Mouse (Mus musculus) effector memory CD4-positive, alpha-beta T cell, adult 7 months (primary cell): Measurements from ENCODE around the gene Arrdc3. TPM values are rescaled to one million over a fixed set of nuclear protein-coding genes. Genes with fewer than 3 reads are reported as not detected.

ENCODE experiments used
- polyA plus RNA-seq: library from polyadenylated mRNA; unstranded; fragments of 100-300 nt; shearing (Covaris generic); gene quantifications from one replicate; pipeline ENCODE4 v1.2.1, GENCODE M21; 2017

Gene Arrdc3
- polyA plus RNA-seq = 45.9 TPM

DNA sequence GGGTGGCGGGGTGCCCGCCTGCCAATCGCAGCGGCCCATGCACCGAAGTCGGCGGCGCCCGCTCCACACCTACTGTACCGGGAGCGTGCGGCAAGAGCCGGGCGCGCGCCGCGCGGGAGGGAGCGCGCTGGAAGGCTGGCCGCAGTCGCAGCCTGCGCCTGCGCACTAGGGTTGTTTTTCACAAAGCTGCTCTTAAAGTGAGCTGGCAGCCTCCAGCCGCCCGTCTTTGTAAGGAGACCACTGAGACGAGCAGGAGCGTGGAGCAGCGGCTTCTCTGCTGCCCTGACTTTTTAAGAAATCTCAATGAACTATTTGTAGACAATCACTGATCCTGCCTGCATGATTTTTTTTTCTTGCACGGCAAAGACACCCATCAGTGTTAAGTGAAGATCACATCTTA is at the start of gene Arrdc3:
Gene Arrdc3 (plus strand): TSS at position 195 of the 400 bp plus-strand sequence.

